Mouse (Mus musculus): ENCODE results near the gene Stk32c. TPM values are rescaled to one million over a fixed set of nuclear protein-coding genes. Genes with fewer than 3 reads are reported as not detected.

Stk32c gene
- total RNA-seq, 1 experiment, result 0.89 TPM

DNA sequence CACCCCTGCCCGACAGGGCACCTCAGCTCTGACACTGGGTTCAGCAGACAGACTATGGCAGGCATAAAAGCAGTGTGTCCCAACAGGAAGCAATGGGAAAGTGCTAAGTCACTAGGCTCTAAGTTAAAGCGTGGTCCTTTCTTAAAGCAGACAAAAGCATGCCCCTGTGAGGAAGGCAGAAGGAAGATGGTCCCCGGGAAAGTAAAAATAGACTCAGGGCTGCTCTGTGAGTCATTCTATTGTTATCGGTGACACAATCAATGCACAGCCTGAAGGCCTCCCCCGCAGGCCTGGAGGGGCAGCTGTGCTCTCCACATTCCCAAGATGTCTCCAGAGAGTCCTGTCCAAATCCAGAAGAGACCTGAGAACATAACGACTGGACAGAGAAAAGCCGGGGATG lies 67.2 kb downstream of the Stk32c start:
- no peaks in the 10 kb centered on the region for H3K36me3 ChIP-seq (ENCODE audit: control insufficient read depth, insufficient read depth, low read length, poor library complexity, severe bottlenecking)
- H3K27ac ChIP-seq (ENCODE audit: insufficient read depth, low read depth, low read length, poor library complexity, severe bottlenecking), result no peak overlapping the region
- no peak for DNase-seq (ENCODE audit: low read depth, low spot score)
- no peak overlapping the region for H3K4me3 ChIP-seq (ENCODE audit: insufficient read depth in 1 of 2, low read depth in 1 of 2, low read length in 2 of 2, poor library complexity in 1 of 2, severe bottlenecking in 1 of 2)
- in situ Hi-C loops (cut with MboI; ENCODE audit: low sequenced_read_pairs in 2 of 2, unreplicated experiment in 2 of 2), result no loop called here
- no peaks in the 10 kb centered on the region for H3K4me1 ChIP-seq (ENCODE audit: control insufficient read depth in 2 of 2, insufficient read depth in 2 of 2, low read length in 2 of 2, poor library complexity in 1 of 2)
- TF ChIP-seq ZNF384 (IDR thresholded peaks at IDR 0.05; ENCODE audit: low read depth, low read length), result no peak
- no peak for TF ChIP-seq MAFK (IDR thresholded peaks at IDR 0.05; ENCODE audit: insufficient read depth, low read depth, low read length)
- no peak for TF ChIP-seq CHD2 (IDR thresholded peaks at IDR 0.05; ENCODE audit: low read depth, low read length)
- no peak for TF ChIP-seq ZC3H11A (IDR thresholded peaks at IDR 0.05; ENCODE audit: borderline replicate concordance, low read depth, low read length)
- no peak for TF ChIP-seq HCFC1 (IDR thresholded peaks at IDR 0.05; ENCODE audit: borderline replicate concordance, insufficient read depth, low read length)
- no peaks in the 10 kb centered on the region for H3K9me3 ChIP-seq (ENCODE audit: control insufficient read depth, insufficient read depth, low read depth, low read length)
- H3K9ac ChIP-seq (ENCODE audit: insufficient read depth, low read depth, low read length, poor library complexity, severe bottlenecking), result no peak overlapping the region

GRCm38 (mm10) chr7:139143785-139144184 lies 69.3 kb downstream of the Stk32c start:
- DNase-seq (ENCODE audit: low read depth, low spot score), result no peak
- no peak for TF ChIP-seq HCFC1 (IDR thresholded peaks at IDR 0.05; ENCODE audit: borderline replicate concordance, insufficient read depth, low read length)
- TF ChIP-seq ZC3H11A (IDR thresholded peaks at IDR 0.05; ENCODE audit: borderline replicate concordance, low read depth, low read length), result no peak
- TF ChIP-seq CHD2 (IDR thresholded peaks at IDR 0.05; ENCODE audit: low read depth, low read length), result no peak
- TF ChIP-seq MAFK (IDR thresholded peaks at IDR 0.05; ENCODE audit: insufficient read depth, low read depth, low read length), result no peak
- no peak for TF ChIP-seq ZNF384 (IDR thresholded peaks at IDR 0.05; ENCODE audit: low read depth, low read length)
- Histone ChIP-seq H3K4me3 (ENCODE audit: insufficient read depth in 1 of 2, low read depth in 1 of 2, low read length in 2 of 2, poor library complexity in 1 of 2, severe bottlenecking in 1 of 2) (no peak overlapping the region), H3K9me3 (ENCODE audit: control insufficient read depth, insufficient read depth, low read depth, low read length) (no peaks in the 10 kb centered on the region), H3K4me1 (ENCODE audit: control insufficient read depth in 2 of 2, insufficient read depth in 2 of 2, low read length in 2 of 2, poor library complexity in 1 of 2) (no peaks in the 10 kb centered on the region), H3K9ac (ENCODE audit: insufficient read depth, low read depth, low read length, poor library complexity, severe bottlenecking) (no peak overlapping the region), H3K27ac (ENCODE audit: insufficient read depth, low read depth, low read length, poor library complexity, severe bottlenecking) (no peak overlapping the region), H3K36me3 (ENCODE audit: control insufficient read depth, insufficient read depth, low read length, poor library complexity, severe bottlenecking) (no peaks in the 10 kb centered on the region)
- in situ Hi-C loops (cut with MboI; ENCODE audit: low sequenced_read_pairs in 2 of 2, unreplicated experiment in 2 of 2), result no loop called here

DNA sequence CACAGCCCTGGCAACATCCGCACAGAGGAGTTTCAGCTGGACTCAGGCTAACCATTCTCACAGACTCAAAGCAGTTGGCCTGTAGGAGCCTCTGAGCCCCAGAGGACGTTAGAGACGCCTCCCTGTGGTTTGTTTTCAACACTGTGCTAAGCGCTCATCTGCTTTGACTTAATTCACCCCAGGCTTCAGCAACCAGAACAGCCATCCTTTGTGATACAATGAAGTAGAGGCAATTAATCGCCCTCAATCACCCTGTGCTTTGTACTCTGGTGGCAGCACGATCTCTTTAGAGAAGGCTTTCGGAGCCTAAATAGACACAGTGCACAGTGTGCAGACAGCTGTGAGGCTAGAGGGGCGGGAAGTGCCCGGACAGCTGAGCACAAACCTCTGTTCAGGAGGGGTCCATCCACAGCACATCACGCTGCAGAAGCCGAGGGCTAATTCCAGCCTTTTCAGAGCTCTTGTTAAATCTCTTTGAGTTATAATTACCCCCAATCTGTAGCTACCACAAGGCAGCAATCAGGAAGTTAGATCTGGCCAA lies 73.1 kb downstream of the Stk32c start:
- H3K9me3 ChIP-seq (ENCODE audit: control insufficient read depth, insufficient read depth, low read depth, low read length), result no peaks in the 10 kb centered on the region
- no peak overlapping the region for H3K4me3 ChIP-seq (ENCODE audit: insufficient read depth in 1 of 2, low read depth in 1 of 2, low read length in 2 of 2, poor library complexity in 1 of 2, severe bottlenecking in 1 of 2)
- no peak overlapping the region for H3K27ac ChIP-seq (ENCODE audit: insufficient read depth, low read depth, low read length, poor library complexity, severe bottlenecking)
- H3K9ac ChIP-seq (ENCODE audit: insufficient read depth, low read depth, low read length, poor library complexity, severe bottlenecking), result no peak overlapping the region
- no peaks in the 10 kb centered on the region for H3K4me1 ChIP-seq (ENCODE audit: control insufficient read depth in 2 of 2, insufficient read depth in 2 of 2, low read length in 2 of 2, poor library complexity in 1 of 2)
- in situ Hi-C loops (cut with MboI; ENCODE audit: low sequenced_read_pairs in 2 of 2, unreplicated experiment in 2 of 2), result no loop called here
- peak; percentile 57 for DNase-seq (ENCODE audit: low read depth, low spot score)
- H3K36me3 ChIP-seq (ENCODE audit: control insufficient read depth, insufficient read depth, low read length, poor library complexity, severe bottlenecking), result no peaks in the 10 kb centered on the region
- TF ChIP-seq ZC3H11A (IDR thresholded peaks at IDR 0.05; ENCODE audit: borderline replicate concordance, low read depth, low read length) (no peak), HCFC1 (IDR thresholded peaks at IDR 0.05; ENCODE audit: borderline replicate concordance, insufficient read depth, low read length) (no peak), MAFK (IDR thresholded peaks at IDR 0.05; ENCODE audit: insufficient read depth, low read depth, low read length) (no peak), ZNF384 (IDR thresholded peaks at IDR 0.05; ENCODE audit: low read depth, low read length) (no peak), CHD2 (IDR thresholded peaks at IDR 0.05; ENCODE audit: low read depth, low read length) (no peak)

GRCm38 (mm10) chr7:139136906-139137491 lies 76.1 kb downstream of the Stk32c start:
- DNase-seq (ENCODE audit: low read depth, low spot score), result no peak

More at GRCm38 (mm10) chr7:139136906-139137491, 76.1 kb downstream of the Stk32c start:
- TF ChIP-seq ZNF384 (IDR thresholded peaks at IDR 0.05; ENCODE audit: low read depth, low read length) (no peak), CHD2 (IDR thresholded peaks at IDR 0.05; ENCODE audit: low read depth, low read length) (no peak), ZC3H11A (IDR thresholded peaks at IDR 0.05; ENCODE audit: borderline replicate concordance, low read depth, low read length) (no peak), HCFC1 (IDR thresholded peaks at IDR 0.05; ENCODE audit: borderline replicate concordance, insufficient read depth, low read length) (no peak), MAFK (IDR thresholded peaks at IDR 0.05; ENCODE audit: insufficient read depth, low read depth, low read length) (no peak)
- H3K4me3 ChIP-seq (ENCODE audit: insufficient read depth in 1 of 2, low read depth in 1 of 2, low read length in 2 of 2, poor library complexity in 1 of 2, severe bottlenecking in 1 of 2), result no peak overlapping the region
- no peak overlapping the region for H3K27ac ChIP-seq (ENCODE audit: insufficient read depth, low read depth, low read length, poor library complexity, severe bottlenecking)
- H3K9me3 ChIP-seq (ENCODE audit: control insufficient read depth, insufficient read depth, low read depth, low read length), result no peaks in the 10 kb centered on the region
- no peaks in the 10 kb centered on the region for H3K4me1 ChIP-seq (ENCODE audit: control insufficient read depth in 2 of 2, insufficient read depth in 2 of 2, low read length in 2 of 2, poor library complexity in 1 of 2)
- no peak overlapping the region for H3K9ac ChIP-seq (ENCODE audit: insufficient read depth, low read depth, low read length, poor library complexity, severe bottlenecking)
- in situ Hi-C loops (cut with MboI; ENCODE audit: low sequenced_read_pairs in 2 of 2, unreplicated experiment in 2 of 2), result no loop called here
- H3K36me3 ChIP-seq (ENCODE audit: control insufficient read depth, insufficient read depth, low read length, poor library complexity, severe bottlenecking), result no peaks in the 10 kb centered on the region

Measured in ES-E14 (cell line).